Mouse (Mus musculus) B cell, adult (primary cell): ENCODE data around the gene Entpd1. TPM values are rescaled to one million over a fixed set of nuclear protein-coding genes. Genes with fewer than 3 reads are reported as not detected.

Experiments used
- total RNA-seq: library from RNA; stranded (reverse); gene quantifications from 4 replicates; pipeline ENCODE4 v1.2.4, GENCODE M21; 2023; ENCODE audit not compliant: inconsistent age

The Entpd1 gene
- total RNA-seq, result 18.4 to 21.6 TPM (median 18.9 TPM) in 4 replicates

GRCm38 (mm10) chr19:40611830-40612506, at the start of gene Entpd1, which contains the start of gene Tctn3:
Gene Entpd1 (plus strand): TSS chr19:40612366.
Gene Tctn3 (minus strand): TSS chr19:40612233.

GRCm38 (mm10) chr19:40588293-40588654, 23.9 kb upstream of the Entpd1 start, which contains the start of gene Aldh18a1:
Gene Aldh18a1 (minus strand): TSS chr19:40588463.

DNA sequence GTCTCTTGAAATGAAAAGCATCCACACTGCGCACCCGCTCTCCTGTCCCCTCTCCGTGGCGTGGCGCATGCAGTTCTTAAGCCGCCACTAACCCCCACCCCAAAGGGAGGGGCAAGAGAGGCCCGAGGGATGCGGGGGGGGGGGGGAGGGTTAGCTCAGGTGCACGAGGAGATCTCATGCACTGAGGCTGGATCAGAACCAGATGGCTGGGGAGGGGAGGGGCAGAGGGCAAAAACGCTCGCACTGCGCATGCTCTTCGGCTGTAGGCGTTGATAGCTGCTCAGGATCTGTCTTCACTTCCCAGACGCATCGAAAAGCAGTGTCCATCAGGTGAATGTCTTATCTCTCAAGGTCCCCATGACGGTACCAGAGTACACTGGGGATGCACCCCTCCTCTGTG, 136.4 kb downstream of the Entpd1 start, which contains the start of gene Cc2d2b:
Cc2d2b (plus strand) TSS at position 195 of the 400 bp plus-strand sequence.

Other genes starting within 250 kb of the Entpd1 start
- 9.4 to 13.6 TPM (median 11.0 TPM) in 4 replicates for gene Sorbs1, start 98.6 kb upstream of the Entpd1 start, total RNA-seq
- 19.1 to 34.7 TPM (median 24.3 TPM) in 4 replicates for gene Aldh18a1, start 23.9 kb upstream of the Entpd1 start, total RNA-seq
- gene Tctn3, start 133 bp upstream of the Entpd1 start, total RNA-seq, result 5.5 to 8.9 TPM (median 7.4 TPM) in 4 replicates
- gene Cc2d2b, start 136.4 kb downstream of the Entpd1 start, total RNA-seq, result 0.21 to 0.22 TPM in 2 of 4 replicates, not detected in the others
- 20.2 to 24.9 TPM (median 21.7 TPM) in 4 replicates for gene Ccnj, start 218.9 kb downstream of the Entpd1 start, total RNA-seq